Mouse (Mus musculus) left cerebral cortex, postnatal 4 days (tissue): ENCODE measurements around the gene Ube4b. TPM values are rescaled to one million over a fixed set of nuclear protein-coding genes. Genes with fewer than 3 reads are reported as not detected.

Source experiments
- DNase-seq: peaks from one replicate; pipeline ENCODE4 v3.0.0-alpha.2; 2022
- intact Hi-C: fragments of 180-260 bp; cut with DNase I; formaldehyde crosslinking; loops from one replicate; pipeline ENCODE4 v1.15.1; 2025
- total RNA-seq, 2 experiments: library from RNA; stranded (reverse); gene quantifications; 2 replicates each; pipeline ENCODE4 v1.2.3; 2021

The Ube4b gene
- total RNA-seq, 2 experiments from 2014 or later = 122 to 134 TPM

DNA sequence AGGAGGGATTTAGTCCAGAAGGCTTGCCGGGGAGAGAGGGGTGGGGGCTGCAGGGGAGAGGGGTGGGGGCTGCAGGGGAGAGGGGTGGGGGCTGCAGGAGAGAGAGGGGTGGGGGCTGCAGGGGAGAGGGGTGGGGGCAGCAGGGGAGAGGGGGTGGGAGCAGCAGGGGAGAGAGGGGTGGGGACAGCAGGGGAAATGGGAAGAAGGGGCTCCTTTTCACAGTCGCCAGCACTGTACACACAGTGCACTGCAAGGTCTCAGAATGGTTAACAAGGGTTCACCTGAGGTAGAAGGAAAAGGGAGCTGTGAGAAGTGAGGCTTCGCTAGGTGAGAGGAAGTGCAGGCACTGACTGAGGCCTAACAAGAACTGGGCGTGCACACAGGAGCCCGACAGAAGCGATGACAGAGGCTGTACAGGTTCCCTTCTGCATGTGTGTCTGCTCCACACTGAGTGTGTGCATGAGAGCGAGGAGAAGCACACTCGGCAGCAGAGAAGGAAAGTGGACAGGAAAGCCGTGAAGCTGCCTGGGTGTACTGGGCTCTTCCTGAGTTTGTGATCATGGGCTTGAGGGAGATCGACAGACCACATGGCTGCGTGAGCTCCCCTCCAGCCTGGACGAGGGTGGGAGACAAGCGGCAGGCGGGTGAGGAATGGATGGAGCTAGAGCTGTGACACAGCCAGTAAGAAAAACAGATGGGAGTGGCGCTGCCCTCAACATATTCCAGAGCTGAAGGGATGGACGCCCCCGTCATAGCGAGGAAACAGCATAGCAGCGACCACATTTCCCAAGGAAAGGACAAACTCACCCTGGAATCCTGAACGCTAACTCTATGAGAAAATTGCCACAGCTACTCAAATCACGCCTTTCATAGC, 29.9 kb downstream of the Ube4b start:
- DNase-seq = no peak
- intact Hi-C loops = no loop called here

DNA sequence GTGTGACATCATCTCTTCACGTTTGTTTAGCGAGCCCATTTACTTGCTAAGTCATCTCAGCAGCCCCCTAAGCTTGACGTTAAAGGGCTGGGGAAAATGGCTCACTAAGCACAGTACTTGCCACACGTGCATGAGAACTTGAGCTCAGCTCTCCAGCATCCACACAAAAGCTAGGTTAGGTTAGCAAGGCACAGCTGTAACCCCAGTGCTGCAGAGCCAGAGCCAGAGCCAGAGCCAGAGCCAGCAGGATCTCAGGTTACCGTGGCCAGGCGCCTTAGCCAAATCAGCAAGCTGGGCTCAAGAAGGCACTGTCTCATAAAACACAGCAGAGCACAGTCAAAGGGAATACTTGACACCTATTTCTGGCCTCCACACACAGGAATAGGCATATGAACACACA, 31.0 kb downstream of the Ube4b start:
- intact Hi-C loops = no loop called here
- DNase-seq = no peak

DNA sequence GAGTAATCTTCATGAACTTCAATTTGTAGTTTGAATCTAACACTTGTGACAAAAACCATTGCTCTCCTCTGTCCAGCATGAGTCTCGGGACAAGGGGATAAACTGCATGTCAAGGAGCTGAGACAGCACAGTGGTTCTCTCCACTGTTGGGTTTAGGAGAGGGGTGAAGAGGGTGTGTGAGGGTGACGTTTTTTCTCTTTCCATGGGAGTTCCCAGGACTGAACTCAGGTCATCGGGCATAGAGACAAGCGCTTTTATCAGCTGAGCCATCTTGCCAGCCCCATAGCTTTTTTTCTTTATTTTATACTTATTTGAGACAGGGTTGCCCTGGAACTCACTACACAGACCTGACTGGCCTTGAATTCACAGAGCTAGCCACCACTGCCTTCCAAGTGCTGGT, 32.3 kb downstream of the Ube4b start:
- intact Hi-C loops = no loop called here
- DNase-seq = no peak

DNA sequence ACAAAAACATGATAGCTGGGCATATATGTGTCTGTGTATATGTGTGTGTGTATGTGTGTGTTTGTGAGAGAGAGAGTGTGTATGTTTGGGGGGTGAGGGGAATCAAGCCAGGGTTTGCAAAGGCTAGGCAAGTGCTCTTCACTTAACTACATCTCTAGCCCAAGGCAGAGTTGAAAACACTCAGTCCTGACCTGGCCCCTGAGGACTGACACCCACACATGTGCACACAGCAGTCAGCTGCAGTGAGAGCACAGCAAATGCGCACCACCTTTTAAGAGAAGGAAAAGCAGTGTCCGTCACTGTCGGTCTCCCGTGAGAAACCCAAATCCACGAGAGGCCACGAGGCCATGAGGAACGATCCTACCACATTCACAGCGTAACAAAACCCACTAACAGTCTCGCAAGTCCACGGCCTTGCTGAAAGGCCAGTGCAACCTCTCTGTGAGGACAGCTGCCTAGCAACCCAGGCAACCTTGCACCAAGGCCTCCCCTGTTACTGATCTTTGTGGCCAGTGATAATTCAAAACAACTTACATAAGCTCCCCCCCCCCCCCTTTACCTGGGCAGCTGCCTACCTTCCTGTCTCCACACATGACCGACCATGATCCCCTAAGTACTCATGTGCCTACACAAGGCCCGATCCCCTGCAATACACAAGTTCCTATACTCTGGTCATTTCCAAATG, 33.1 kb downstream of the Ube4b start:
- DNase-seq = no peak
- intact Hi-C loops = no loop called here

DNA sequence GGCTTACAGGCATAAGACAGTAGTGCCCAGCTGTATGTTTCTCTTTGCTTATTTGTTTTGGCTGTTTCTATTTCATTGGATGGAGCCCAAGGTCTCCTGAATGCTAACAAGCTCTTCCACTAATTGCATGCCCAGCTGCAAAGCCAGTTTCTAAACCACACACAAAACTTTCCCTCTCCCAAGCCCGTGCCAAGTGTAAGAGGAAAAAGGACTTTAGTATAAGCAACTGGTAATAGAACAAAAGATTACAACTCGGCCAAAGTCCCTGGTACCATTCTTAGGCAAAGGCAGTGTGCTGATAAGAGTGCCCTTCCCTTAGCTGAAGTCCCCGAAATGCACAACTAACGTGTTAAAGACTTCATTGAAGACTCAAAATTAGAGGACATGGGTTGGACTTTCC, 34.2 kb downstream of the Ube4b start:
- intact Hi-C loops = no loop called here
- DNase-seq = no peak

DNA sequence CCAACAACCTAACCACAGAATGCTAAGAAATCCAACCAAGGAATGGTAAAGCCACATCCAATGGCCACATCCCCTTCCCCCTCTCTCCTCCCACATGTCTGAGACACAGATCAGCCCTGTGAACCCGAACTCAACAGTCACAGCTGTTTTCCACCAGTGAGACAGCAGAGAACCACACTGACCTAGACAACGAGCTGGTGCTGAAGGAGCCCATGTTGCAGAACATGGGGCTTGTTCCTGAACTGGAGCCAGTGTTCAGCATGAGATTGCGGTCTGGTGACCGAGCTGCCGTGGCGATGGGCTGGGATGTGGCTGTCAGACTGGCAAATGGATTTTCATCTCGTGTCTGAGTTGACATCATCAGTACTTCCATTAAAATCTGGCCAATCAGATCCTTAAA, 45.5 kb downstream of the Ube4b start:
- intact Hi-C loops = no loop called here
- no peak for DNase-seq

DNA sequence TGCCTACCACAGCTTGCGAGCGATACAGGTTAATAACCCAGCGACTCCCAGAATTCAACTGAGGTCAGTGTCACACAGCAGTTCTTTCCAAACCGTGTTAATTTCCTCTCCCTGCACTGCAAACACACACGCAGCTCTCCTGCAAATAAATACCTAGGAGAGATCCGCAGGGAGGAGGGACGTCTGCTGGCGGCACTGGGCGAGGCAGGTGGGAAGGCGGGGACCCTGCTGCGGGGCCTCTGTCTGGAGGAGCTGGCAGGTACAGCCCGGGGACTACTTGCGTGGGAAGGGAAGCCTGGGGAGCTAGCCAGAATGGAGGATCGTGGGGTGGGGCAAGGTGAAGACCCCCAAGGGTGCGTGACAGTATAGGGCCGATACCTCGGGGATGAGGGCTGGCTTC, 46.7 kb downstream of the Ube4b start:
- intact Hi-C loops = no loop called here
- no peak for DNase-seq

DNA sequence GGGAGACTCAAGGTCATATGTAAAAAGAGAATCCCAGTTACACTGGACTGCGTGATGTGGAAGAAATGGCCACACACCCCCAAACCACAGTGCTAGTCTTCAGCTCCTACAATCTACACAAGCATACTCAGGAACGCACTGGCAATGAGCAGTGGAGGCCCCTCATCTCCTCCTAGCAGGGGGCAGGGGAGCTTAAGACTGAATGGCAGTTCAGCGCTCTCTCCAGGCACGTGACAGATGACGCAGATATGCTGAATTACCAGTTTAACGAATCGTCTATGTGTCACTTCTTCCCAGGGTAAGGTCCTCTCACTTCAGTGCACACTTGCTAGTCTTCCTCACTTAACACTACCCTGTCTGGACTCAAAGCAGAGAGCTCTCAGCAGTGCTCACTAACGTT, 47.7 kb downstream of the Ube4b start:
- intact Hi-C loops = no loop called here
- no peak for DNase-seq

DNA sequence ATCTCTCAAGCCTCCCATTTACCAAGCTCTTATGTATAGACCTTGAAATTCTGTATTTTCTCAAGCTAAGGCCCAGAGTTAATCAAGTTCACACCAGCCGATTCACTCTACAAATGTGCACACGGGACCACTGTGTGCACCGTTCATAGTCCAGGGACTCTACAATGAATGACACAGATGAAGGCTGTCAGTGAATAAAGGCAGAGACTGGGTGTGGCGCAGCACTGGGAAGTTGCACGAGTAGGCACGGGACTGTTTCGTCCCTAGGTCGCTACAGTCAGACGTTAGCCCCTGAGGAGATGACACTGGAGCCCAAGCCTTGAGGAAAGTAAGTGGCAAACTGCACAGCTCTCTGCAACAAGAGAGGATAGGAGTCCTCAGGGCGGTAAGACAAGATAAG, 50.5 kb downstream of the Ube4b start:
- DNase-seq = no peak
- intact Hi-C loops = no loop called here

DNA sequence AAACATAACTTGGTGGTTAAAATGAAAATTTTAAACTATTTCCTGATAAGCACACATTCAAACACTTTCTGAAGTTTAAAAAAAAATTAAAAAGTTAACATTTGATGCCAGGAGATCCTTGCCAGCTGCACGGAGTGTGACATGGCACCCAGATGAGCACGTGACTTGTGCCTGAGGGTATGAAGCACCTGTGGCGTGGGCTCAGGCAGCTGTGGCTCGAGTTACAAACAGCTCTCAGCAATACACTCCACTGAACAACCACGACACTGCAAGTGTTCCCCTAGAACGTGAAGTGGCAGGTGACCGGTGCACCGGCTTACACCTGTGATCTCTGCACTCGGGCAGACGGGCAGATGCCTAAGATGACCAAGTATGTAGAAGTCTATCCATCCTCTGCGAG, 51.9 kb downstream of the Ube4b start:
- no peak for DNase-seq
- intact Hi-C loops = no loop called here

DNA sequence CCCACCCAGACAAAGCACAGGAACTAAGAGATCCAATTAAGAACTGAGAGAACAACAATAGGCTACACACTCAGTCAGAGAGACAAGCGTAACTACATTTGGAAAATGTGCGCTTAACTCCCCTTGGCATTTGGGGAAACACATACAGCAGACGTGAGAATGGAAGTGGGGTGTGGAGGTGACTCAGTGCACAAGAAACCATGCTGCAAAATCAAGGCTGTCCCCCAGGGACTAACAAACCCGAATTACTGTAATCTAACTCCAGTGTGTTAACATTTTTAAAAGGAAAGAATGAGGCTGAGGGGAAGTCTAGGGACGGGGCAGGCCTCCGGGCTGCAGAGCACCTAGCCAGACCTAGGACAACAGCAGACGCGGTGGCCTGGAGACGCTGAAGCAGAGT, 52.6 kb downstream of the Ube4b start:
- intact Hi-C loops = no loop called here
- no peak for DNase-seq

DNA sequence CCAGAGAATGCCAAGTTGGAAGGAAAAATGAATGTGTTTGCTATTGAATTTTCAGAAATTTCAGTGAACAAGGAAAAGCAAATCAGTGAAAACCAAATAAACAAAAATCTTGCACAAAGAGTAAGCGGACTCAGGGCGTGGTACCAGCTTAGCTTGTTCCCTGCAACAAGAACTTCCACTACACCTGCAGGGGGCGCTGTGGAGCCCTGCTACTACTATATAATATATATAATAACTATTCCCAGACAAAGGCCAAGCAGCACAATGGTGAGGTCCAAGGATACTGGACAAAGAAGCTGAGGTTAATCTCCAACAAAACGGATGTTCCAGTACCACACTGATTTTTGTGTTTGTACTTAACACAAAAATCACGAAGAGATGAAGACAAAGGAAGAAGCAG, 53.1 kb downstream of the Ube4b start:
- intact Hi-C loops = no loop called here
- peak; percentile 73 for DNase-seq

DNA sequence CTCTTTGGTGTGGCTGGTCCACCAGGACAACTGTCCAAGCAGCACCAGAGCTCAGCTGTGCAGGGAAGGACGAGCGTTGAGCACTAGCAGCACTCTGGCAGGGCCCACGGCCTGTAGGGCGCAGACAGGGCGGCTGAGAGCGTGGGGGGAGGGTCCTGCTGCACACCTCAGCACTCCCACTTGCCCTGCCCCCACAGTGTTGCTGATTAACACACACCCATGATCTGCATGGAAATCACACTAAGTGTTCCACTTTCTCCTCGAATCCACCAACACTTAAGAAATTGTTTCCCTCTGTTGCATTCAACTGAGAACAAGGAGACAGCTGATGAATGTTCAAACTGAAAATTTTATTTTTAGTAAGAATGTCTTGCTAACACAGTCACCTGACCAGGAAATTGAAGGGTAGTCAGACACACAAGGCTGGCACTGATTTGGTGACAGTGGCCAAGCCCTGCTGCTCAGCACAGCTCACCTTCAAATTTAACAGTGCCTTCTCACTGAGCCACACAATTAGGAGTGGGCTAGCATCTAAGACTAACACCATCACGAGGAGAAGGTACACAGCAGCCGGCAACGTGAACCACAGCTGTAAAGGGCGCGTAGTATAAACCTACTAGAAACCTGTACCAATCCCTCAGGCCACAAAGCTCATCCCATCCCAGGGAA, 60.7 kb downstream of the Ube4b start:
- no peak for DNase-seq
- intact Hi-C loops = no loop called here

DNA sequence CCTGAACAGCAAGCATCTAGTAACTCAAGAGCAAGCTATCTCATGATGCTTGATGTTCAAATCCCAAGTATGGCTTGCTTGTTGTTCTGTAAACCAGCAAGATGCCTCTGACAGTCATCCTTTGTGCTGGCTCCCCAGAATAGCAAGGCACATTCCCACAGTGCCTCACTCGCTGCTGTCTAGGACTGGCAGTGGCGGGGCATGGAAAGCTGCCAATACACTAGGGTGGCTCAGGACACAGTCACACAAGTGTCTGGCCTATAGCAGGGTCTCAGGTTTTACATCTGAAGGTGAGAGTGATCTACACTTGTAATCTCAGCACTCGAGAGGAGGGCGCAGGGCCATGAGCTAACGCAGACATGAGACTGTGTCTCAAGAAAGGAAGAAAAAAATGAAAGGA, 61.7 kb downstream of the Ube4b start:
- DNase-seq = peak; percentile 53
- intact Hi-C loops = no loop called here

DNA sequence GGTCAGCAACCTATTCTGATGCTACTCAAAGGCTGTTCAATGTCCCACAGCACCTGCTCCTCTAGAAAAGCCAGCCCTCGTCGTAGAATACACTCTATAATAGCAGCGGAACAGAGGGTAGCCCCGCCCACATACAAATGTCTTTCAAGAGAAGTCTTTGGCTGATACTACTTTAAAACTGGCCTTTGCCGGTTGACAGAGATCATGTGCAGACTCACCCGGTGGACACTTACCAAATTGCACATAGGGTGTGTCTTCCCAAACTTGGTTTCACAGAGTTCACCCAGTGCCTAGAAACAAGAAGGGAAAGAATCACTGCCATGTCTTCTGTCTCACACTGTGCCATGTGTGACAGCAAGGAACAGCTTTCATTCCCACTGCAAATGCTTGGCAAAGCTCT, 65.5 kb downstream of the Ube4b start:
- no peak for DNase-seq
- intact Hi-C loops = no loop called here

DNA sequence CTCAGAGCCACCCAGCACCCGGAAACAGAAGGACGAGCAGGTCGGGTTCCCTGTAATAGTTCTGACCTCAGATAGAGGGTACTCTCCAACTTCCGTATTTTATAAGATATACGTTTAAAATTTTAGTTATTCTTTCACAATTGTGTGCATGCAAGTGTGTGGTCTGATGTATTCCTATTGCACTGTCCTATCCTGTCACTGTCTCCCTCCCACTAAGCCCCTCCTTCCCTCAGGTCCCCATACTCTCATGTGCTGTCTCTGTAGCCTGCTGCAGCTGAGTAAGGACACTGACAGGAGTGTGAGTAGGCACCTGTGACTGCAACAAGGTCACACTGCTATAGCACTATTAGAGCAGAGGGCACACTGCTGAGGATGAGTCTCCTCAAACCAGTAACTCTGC, 65.9 kb downstream of the Ube4b start:
- no peak for DNase-seq
- intact Hi-C loops = no loop called here

DNA sequence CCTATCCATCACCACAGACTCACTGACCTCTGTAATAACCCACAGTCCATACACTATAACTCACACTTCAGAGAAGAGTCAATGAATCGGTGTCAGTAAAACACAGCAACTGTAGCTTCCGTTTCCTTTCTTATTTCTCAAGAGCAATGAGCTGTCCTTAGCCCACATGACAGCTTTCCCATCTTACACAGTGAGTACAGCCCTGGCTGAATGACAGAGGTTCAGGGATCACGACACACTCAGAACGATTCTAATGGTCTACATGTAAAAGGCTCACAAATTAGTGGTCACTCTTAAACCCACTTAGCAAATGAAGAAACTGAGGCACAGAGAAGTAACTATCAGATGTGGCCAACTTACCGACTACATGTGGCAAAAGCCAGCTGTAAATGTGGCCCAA, 68.6 kb downstream of the Ube4b start:
- DNase-seq = no peak
- intact Hi-C loops = no loop called here

DNA sequence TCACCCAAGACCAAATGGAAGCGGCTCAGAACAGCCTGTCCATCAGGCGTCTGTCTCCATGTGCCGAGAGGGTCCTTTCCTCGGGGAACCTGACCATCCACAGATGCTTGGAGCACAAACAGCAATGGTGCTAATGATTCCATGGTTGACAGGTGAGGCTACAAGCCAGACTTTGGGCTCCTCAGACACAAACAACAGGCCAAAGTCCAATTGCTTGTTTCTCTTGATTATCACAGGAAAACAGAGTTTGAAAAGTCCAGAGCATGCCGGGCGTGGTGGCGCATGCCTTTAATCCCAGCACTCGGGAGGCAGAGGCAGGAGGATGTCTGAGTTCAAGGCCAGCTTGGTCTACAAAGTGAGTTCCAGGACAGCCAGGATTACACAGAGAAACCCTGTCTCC, 71.9 kb downstream of the Ube4b start:
- intact Hi-C loops = no loop called here
- DNase-seq = no peak

DNA sequence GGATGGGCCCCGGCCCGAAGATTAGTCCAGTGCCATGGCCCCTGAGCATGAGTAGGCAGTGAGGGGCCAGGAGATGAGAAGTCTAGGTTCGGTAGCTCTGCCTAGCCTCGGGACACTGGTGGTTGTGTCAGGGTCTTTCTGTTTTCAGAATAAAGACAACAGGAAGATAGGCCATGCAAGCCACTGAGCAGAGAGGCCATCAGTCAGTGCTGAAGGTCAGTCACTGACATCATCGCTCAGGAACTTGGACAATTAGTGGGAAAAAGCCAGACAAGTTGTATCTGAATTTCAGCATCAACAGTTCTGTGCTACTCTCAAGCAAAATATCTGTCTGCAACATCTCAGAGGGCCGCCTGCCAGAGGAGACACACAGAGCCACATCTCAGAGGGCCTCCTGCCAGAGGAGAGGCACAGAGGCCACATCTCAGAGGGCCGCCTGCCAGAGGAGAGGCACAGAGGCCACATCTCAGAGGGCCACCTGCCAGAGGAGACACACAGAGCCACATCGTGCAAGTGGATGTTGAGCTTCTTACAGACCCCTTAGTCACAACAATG, 74.9 kb downstream of the Ube4b start:
- DNase-seq = no peak
- intact Hi-C loops = no loop called here

DNA sequence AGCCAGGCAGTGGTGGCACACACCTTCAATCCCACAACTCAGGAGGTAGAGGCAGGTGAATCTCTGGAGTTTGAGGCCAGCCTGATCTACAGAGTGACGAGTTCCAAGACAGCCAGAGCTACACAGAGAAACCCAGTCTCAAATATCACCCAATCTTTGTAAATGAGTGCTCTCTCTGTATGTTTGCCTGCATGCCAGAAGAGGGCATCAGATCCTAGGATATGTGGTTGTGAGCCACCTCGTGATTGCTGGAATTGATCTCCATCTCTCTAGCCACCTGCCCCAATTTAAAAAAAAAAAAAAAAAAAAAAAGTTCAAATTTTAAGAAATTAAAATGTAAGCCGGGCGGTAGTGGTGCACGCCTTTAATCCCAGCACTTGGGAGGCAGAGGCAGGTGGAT, 77.6 kb downstream of the Ube4b start:
- intact Hi-C loops = no loop called here
- no peak for DNase-seq

DNA sequence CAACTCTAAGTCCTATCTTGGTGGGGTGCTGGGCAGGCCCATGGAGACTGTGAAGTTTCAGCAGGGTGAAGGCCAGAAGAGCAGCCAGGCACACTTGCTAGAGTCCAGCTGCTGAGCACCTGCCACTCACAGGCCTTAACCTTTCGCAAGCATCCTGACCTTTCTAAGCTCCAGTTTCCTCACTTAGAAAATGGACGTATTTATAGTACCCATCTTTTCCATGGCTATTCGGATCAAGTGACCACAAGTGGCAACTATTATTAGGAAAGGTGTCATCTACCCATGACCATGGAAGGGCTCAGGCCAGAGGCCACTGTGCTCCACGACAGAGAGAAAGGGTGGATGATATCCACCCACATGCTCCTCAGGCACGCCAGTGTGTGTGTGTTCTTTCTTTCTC, 80.7 kb downstream of the Ube4b start:
- intact Hi-C loops = no loop called here
- no peak for DNase-seq

DNA sequence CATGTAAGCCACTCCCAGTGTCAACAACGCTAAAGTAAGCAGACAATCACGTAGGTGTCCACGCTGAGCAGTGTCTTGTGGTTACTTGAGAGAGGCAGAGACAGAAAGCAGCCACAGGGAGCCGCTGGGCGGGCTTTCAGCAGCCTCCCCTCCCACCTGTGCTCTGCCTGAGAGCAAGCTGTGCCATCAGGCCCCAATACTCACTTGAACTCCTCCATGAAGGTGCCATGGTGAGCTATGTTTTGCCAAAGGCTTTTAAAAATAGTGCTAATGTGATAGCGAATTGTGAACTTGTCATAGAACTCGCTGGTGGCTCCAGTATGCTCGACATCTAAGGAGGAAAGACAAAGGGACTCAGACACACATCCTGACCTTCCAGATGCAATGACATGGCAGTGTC, 82.2 kb downstream of the Ube4b start:
- intact Hi-C loops = no loop called here
- DNase-seq = no peak
